Mouse (Mus musculus): Measurements from ENCODE around the gene Clptm1.

Clptm1 gene

GRCm38 (mm10) chr7:19693421-19693820 lies 28.6 kb upstream of the Clptm1 start:
- CTCF ChIA-PET, result interaction anchor here (0.6 kb wide), 1 partner anchor 26 kb away, joined by 10 read pairs; no protein-coding TSS in a partner anchor

GRCm38 (mm10) chr7:19691873-19692865 lies 27.3 kb upstream of the Clptm1 start, which contains the start of gene Apoc1:
Gene Apoc1, minus strand, starts transcription at chr7:19692660.
- CTCF ChIA-PET, result no interaction called here

GRCm38 (mm10) chr7:19691434-19691833 lies 26.6 kb upstream of the Clptm1 start:
- CTCF ChIA-PET, result no interaction called here

GRCm38 (mm10) chr7:19690845-19691244 lies 26.0 kb upstream of the Clptm1 start:
- CTCF ChIA-PET, result no interaction called here

- CTCF ChIA-PET, result interaction anchor here (0.7 to 0.8 kb wide), 3 partner anchors 28 to 114 kb away, joined by 3 to 6 read pairs (median 4); no protein-coding TSS in a partner anchor
Observed at GRCm38 (mm10) chr7:19688611-19689010, 23.8 kb upstream of the Clptm1 start.

GRCm38 (mm10) chr7:19688101-19688500 lies 23.3 kb upstream of the Clptm1 start:
- CTCF ChIA-PET, result interaction anchor here (0.7 to 0.8 kb wide), 3 partner anchors 28 to 114 kb away, joined by 3 to 6 read pairs (median 4); no protein-coding TSS in a partner anchor

GRCm38 (mm10) chr7:19686927-19687583 lies 22.2 kb upstream of the Clptm1 start:
- CTCF ChIA-PET, result interaction anchor here (0.6 kb wide), 2 partner anchors 67 to 635 kb away, joined by 3 to 4 read pairs; no protein-coding TSS in a partner anchor

- CTCF ChIA-PET, result no interaction called here
Observed at GRCm38 (mm10) chr7:19686521-19686920, 21.7 kb upstream of the Clptm1 start.

- CTCF ChIA-PET, result no interaction called here
Observed at GRCm38 (mm10) chr7:19685374-19685773, 20.5 kb upstream of the Clptm1 start.

GRCm38 (mm10) chr7:19683771-19684201 lies 19.0 kb upstream of the Clptm1 start:
- CTCF ChIA-PET, result interaction anchor here (1.2 kb wide), 1 partner anchor 14 kb away, joined by 3 read pairs; no protein-coding TSS in a partner anchor

GRCm38 (mm10) chr7:19682979-19683378 lies 18.1 kb upstream of the Clptm1 start:
- CTCF ChIA-PET, result no interaction called here

GRCm38 (mm10) chr7:19681202-19681694 lies 16.4 kb upstream of the Clptm1 start, which contains the start of the genes Gm44805 and Apoc4:
Gene Gm44805, minus strand, starts transcription at chr7:19681423.
Gene Apoc4, minus strand, starts transcription at chr7:19681479.
- CTCF ChIA-PET, result interaction anchor here (0.7 kb wide), 1 partner anchor 20 kb away, joined by 3 read pairs; no protein-coding TSS in a partner anchor

- CTCF ChIA-PET, result interaction anchor here (0.7 kb wide), 1 partner anchor 21 kb away, joined by 3 read pairs; no protein-coding TSS in a partner anchor
Observed at GRCm38 (mm10) chr7:19680702-19681101, 15.9 kb upstream of the Clptm1 start.

GRCm38 (mm10) chr7:19678901-19679300 lies 14.1 kb upstream of the Clptm1 start:
- CTCF ChIA-PET, result no interaction called here

- CTCF ChIA-PET, result interaction anchor here (0.6 kb wide), 1 partner anchor 28 kb away, joined by 4 read pairs; no protein-coding TSS in a partner anchor
Observed at GRCm38 (mm10) chr7:19677872-19678271, 13.0 kb upstream of the Clptm1 start, which contains the start of gene Apoc2. Gene Apoc2, minus strand, starts transcription at chr7:19677941.

- CTCF ChIA-PET, result interaction anchor here (0.6 kb wide), 1 partner anchor 24 kb away, joined by 3 read pairs; no protein-coding TSS in a partner anchor
Observed at GRCm38 (mm10) chr7:19676662-19677061, 11.8 kb upstream of the Clptm1 start.

GRCm38 (mm10) chr7:19675824-19676223 lies 11.0 kb upstream of the Clptm1 start:
- CTCF ChIA-PET, result no interaction called here

GRCm38 (mm10) chr7:19673083-19673699 lies 8.4 kb upstream of the Clptm1 start:
- CTCF ChIA-PET, result no interaction called here

GRCm38 (mm10) chr7:19671511-19671910 lies 6.7 kb upstream of the Clptm1 start:
- CTCF ChIA-PET, result no interaction called here

GRCm38 (mm10) chr7:19668947-19669721 lies 4.3 kb upstream of the Clptm1 start:
- CTCF ChIA-PET, result interaction anchor here (0.6 to 1.7 kb wide), 4 partner anchors 32 to 64 kb away, joined by 3 to 13 read pairs (median 4); no protein-coding TSS in a partner anchor

Data from spleen, embryonic (tissue).